Mouse (Mus musculus) heart, postnatal 25 days (tissue): ENCODE measurements around the gene Plekhf1. TPM values are rescaled to one million over a fixed set of nuclear protein-coding genes. Genes with fewer than 3 reads are reported as not detected.

Source experiments
- DNase-seq: peaks from one replicate; pipeline ENCODE4 v3.0.0; 2022; ENCODE audit warnings: low spot score
- intact Hi-C: fragments of 180-260 bp; cut with DNase I; formaldehyde crosslinking; loops from one replicate; pipeline ENCODE4 v1.15.1; 2025
- total RNA-seq, 2 experiments: library from RNA; stranded (reverse); gene quantifications; 2 replicates each; pipeline ENCODE4 v1.2.3; 2021

Gene Plekhf1
- total RNA-seq, 2 experiments from 2014 or later = 9.5 to 9.9 TPM

DNA sequence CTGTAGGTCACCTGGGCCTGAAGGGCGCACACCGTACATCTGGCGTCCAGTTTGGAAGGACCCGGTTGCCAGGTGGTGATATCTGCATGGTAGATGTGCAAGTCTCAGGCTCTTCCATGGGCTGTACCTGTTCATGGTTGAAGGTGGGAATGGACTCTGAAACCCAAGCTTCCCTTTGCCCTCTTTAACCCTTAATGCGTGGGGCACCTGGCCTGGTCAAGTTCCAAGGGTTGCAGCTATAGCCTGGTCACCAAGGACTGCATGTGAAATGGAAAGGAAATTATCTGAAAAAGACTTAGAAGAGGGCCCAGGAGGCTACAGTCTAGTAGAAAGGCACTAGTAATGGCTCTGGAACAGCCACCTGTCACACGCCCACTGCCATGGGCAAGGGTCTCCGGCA is 7.0 kb downstream of the Plekhf1 start:
- DNase-seq = no peak
- intact Hi-C loops = no loop called here

DNA sequence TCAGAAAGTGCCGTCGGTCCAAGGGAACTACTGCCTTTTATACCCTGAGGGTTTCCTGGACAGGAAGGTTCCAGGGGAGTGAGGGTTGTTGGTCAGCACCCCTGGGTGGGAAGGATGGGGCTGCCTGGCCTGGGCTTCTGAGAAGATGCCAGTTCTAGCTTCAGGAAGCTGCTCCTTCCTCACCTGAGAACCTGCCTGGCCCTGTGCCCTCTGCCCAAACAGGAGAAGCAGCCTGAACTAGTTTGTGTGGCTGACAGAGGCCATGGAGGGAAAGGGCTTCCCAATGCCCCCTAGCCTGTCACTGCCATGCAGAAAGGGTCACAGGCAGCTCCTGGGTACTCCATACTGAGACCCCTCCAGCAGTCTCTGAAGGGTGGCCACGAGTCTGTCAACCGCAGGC is 8.3 kb downstream of the Plekhf1 start:
- intact Hi-C loops = no loop called here
- DNase-seq = no peak

DNA sequence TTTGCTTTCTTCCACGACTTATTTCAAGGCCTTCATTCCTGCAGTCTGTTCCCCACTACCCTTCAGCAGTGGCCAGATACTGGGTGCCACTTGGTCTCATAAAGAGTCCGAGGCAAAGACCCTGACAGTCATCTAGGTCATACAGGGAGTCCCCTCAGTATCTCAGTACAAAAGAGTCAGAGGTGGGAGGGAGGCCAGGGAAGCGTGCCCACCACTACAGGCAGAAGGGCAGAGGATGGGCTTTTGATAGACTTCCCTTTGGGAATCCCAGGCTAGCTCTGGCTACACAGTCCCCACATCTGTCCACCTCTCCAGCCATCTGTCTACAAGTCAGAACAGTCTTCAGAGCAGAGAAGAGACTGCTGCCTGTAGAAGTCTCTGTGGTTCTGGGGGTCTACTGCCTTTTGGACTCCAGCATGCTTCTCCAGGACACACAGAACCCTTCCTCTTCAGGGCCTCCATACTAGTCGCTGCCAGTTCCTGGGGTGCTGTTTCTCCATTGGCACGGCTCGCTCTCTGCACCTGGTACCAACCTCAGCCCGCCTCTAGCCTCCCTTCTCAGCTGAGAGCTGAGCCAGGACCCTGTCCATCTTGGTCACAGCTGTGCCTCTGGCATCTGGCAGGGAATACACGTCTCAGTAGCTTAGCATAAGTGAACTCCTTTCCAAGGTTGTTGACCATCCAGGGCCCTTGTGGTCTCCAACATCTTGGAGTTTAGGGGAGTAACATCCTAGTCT is 9.0 kb downstream of the Plekhf1 start:
- intact Hi-C loops = no loop called here
- DNase-seq = no peak

DNA sequence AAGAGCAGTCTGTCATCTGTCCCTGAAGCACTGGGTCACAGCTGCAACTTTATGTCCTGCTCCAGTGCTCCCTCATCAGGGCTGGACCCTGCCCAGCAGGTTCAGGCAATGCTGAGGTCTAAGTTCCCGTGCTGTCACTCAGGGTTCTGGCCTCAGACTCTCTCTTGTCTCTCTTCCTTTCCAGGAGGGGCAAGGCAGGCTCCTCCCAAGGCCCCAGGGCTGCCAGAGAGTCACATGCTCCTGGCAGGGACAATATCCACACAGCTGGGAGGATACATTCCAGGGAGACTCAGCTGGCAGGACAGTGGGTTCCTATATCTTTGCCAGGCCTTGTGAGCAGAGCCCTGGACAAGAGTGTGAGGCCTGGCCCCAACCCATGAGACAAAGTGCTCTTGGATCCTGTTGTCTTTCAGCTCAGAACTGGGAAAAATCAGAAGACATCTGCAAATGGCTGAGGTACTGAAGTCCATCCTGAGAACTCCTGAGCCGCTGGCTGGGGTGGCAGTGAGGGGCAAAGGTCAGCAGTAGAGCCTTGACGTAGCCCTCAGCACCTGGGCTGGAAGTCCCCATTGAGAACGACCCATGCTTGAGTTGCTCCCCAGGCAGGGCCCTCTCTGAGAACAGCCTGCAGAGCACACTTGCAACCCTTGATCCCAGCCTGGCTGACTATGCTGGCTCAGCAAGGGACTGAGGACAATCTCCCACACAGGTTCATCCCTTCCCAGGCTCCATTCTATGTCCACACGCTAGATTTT is 10.2 kb downstream of the Plekhf1 start:
- peak; percentile 91 for DNase-seq
- intact Hi-C loops = no loop called here

DNA sequence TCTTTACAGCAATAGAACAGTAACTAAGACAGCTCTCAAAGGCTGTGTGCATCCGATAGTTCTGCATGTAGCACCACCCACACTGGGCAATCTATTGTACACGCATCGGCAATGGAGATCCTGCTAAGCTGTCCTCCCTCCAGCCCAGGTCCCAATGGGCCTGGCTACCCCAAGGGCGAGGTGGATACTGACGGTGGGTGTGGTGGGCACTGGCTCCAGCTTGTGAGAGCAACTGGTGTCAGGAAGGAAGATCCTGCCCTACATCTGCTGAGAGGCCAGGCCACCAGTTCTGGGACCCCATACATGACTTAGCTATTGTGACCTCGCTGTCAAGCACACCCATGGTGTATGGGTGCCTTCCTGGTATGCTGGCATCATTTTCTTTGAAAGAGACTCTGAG is 12.1 kb downstream of the Plekhf1 start:
- DNase-seq = no peak
- intact Hi-C loops = no loop called here

DNA sequence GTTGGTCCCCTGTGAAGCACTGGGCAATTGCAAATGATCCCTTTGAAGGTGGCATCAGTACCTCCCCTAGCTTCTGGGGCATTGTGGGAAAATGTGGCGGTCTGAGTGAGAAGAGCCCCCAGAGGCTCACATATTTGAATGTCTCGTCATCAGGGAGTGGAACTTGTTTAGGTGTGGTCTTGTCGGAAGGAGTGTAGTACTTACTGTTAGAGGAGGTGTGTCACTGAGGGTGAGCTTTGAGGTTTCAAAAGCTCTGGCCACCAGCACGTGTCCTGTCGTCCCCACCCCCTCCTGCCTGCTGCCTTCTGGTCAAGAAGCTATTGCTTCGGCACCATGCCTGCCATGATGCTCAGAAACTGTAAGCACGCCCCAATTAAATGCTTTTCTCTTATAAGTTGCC is 12.5 kb downstream of the Plekhf1 start:
- intact Hi-C loops = no loop called here
- no peak for DNase-seq

DNA sequence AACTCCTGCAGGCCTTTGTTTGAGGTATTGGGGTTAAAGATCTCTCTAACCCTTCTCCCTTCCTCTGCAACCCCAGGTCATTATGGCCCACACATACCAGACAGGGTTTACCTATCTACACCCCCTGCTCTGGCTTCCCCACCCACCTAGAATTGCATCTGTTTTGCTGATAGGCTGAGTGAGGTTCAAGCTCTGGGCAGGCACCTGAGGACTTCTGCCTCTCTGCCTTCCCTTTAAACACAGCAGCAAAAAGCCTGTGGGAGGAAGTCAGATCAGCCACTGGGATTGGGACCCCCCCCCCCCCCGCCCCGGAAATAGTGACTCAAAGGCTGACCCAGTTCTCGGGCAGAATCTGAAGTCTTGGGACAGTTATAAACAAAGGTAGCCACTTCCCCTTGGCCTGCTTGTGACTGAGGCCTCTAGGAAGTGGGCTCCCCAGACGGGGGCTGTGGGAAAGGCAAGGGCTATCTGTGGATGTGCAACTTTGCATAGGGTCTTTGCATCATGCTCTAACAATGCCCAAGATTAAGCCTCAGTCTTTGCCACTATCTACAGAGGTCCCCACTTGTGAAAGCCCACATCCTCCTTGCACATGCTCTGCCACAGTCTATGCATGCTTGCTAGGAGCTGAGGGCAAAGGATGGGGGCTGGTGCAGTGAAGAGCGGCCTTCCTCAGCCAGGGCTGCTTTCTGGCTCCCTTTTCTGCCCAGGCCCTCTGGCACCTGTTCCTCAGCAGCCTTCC is 13.2 kb downstream of the Plekhf1 start:
- intact Hi-C loops = loop anchor here (5.0 kb wide), 1 partner anchor 42 kb away; no protein-coding TSS in a partner anchor
- no peak for DNase-seq

DNA sequence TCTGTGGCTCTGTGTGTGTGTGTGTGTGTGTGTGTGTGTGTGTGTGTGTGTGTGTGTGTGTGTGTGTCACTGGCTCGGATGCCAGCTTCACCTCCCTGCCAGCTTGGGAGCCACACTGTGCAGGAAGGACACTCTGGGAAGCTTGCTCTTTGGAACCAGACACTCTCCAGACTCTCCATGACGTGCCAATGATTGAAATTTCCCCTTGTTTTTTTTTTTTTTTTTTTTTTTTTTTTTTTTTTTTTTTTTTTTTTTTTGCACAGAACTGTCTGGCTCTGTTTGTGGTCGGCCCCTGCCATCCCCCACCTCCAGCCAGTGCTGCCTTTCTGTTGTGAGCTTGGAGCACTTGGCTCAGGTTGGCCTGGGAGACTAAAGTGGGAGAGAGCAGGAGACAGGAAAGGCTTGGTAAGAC is 15.2 kb downstream of the Plekhf1 start:
- intact Hi-C loops = loop anchor here (5.0 kb wide), 1 partner anchor 40 kb away; no protein-coding TSS in a partner anchor
- no peak for DNase-seq

DNA sequence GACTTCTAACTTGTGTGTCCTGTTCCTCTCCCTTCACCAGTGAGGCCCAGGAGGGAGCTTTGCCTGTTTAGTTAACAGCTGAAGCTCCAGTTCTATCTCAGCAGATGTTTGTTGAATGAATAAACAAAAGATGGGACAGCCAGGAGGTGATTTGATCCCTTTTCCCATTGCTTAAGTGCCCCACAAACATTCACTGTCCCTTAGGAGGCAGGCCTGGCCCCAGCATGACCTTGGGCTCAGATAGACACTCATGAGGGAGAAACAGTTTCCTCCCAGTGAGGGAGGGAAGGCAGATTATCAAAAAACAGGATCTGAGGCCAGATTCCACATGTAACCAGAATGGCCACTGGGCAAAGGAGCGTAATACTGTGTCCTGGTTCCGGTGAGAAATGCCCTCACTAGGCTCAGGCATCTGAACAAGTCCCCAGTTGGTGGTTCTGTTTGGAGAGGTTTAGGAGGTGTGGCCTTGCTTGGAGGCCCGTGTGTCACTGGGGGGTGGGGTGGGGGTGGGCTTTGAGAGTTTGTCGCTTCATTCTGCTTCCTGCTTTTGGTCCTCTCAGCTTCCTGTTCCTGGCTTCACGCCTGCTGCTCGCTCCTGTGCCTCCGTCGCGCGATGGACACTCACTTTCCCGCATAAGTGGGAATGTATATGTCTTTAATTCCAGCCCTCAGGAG is 18.2 kb downstream of the Plekhf1 start:
- intact Hi-C loops = loop anchor here (5.0 kb wide), 1 partner anchor 37 kb away; no protein-coding TSS in a partner anchor

DNA sequence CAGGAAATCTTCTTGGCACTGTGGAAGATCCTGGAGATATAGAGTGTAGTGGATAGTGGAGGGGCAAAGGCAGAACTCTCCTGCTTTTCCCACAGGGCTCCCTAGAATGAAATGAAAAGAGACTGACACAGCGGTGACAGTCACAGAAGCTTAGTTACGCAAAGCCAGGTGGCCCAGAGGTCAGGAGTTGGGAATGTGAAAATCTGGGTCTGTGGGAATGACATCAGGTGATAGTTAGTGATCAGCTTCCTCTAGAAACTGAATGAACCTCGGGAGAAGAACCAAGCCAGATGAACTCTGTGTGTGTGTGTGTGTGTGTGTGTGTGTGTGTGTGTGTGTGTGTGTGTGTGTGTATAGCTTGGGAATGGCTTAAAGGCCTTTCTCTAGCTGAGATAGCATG is 18.8 kb downstream of the Plekhf1 start:
- intact Hi-C loops = no loop called here
- no peak for DNase-seq

More for the DNA sequence above, 18.2 kb downstream of the Plekhf1 start:
- no peak for DNase-seq

DNA sequence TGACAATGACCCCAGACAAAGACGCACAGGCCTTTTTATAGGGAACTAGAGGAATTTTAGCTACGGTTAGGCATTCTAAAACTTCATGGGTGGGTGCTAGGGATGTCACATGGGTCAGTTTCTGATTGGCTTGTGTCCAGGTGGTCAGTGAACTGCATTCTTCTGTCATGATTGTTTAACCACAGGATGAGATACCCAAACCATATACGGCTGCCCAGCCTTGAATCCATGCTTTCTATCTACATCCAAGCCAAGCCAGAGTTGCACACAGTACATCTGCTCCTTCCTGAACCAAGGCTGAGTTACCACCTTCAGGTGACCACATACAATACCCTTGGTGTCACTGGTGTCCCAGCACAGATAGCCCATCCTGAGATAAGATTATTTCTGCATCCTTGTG is 21.3 kb downstream of the Plekhf1 start:
- intact Hi-C loops = no loop called here

DNA sequence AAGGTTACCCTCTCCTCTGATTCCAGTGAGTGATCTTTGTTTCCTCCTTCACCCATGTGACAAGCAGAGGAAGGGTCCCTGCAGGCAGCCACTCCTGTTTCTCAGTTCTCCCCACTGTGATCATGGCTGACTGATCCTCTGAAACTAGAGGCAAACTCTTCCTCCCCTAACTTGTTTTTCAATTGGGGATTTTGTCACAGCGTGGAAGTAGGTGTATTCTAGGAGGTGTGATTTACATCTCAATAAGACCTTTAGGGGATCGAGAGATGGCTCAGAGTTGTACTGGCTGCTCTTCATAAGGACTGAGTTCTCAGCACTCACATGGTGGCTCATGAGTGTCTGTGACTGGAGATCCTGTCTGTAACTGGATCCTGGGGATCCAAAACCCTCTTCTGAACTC is 22.0 kb downstream of the Plekhf1 start:
- intact Hi-C loops = no loop called here
- DNase-seq = no peak

More for the DNA sequence above, 21.3 kb downstream of the Plekhf1 start:
- no peak for DNase-seq

DNA sequence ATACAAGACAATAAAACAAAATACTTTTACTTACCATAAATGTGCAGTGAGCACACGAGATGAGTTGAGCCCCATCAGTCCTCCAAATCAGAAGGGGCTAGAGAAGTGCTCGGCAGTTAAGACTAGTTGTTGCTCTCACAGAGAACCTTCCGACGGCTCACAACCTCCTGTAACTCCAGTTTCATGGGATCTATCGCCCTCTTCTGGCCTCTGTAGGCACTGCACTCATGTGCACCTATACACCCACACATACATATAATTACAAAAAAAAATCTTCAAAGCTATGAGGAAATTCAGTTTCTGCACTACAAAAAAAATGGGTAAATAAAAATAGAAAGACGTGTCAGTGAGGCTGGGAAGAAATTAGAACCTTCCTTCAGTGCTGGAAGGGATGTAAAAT is 23.5 kb downstream of the Plekhf1 start:
- intact Hi-C loops = loop anchor here (5.0 kb wide), 1 partner anchor 63 kb away; no protein-coding TSS in a partner anchor

DNA sequence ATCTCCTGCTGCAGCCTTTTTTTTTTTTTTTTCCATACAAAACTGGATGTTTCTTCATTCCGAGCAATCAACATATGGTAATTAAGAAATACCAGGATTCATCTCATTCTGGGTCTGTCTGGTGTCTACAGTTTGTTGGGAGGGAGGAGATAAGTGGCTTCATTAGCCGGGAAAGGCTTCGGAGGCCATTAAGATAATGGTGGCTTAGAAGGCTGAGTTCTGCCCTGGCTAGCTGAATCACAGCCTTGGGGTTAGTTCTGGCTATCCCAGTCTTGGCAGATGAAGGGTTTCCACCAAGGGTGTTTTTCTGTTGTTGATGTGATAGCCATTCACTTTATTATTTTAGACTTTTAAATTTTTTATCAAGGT is 26.5 kb downstream of the Plekhf1 start:
- no peak for DNase-seq
- intact Hi-C loops = loop anchor here (1.0 to 5.0 kb wide), 2 partner anchors 19 to 66 kb away; no protein-coding TSS in a partner anchor

More for the DNA sequence above, 23.5 kb downstream of the Plekhf1 start:
- no peak for DNase-seq

DNA sequence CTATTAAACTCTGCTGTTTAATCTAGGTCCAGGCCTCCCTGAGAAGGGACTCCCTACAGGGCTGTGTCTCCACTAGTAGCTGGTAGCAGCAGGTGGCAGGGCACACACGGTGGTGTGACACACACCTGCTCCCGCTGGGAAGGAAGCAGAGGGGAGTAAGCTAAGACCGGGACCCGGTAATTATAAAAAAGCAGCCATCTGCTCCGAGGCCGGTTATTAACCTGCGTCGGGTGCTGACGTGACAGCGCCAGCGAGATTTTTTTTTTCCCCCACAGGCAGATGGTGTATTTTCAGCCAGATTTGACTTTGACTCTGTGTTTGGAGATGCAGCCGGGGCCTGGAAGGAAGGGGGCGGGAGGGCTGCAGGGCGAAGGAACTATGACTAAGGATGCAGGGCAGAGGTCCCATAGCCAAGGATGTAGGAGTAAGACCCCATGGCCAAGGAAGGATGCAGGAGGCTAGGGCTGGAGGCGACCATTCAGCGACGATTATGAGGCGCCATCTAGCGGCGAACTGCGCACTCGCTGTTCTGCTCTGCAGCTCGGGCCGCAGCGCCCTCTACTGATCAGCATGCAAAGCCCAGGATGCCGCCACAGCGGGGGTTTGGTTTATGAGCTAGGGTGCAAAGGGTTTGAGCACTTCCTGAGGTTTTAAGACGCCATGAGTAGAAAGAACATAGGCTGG is 27.1 kb downstream of the Plekhf1 start:
- intact Hi-C loops = loop anchor here (1.0 to 5.0 kb wide), 2 partner anchors 18 to 67 kb away; no protein-coding TSS in a partner anchor
- peak; percentile 60 for DNase-seq

DNA sequence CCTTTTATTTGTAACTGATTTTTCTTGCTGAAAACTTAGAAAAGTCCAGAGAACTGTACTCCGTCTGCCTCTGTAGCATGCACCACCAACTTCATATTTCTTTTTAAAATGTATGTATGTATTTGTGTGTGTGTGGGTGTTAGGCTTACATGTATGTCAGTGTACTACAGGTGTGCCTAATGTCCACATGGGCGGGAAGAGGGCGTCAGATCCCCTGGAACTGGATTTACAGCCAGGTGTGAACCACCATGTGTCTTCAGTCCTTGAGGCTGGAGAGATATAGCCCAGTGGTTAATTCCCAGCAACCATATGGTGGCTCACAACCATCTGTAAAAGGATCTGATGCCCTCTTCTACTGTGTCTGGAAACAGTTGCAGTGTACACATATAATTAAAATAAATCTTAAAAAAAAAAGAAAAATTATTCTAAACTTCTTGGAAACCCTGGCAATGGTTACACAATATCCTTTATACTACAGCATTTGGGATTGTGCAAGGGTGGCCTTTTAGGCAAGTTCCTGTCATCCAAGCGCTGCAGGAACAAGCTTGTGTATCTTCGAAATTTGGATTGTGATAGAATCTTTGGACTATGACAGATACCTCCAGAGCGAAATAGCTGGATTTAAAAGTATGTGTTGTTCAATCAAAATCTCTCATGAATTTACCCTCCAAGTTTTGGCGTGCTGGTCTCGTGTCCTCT is 27.8 kb downstream of the Plekhf1 start:
- intact Hi-C loops = loop anchor here (5.0 kb wide), 1 partner anchor 67 kb away; no protein-coding TSS in a partner anchor

DNA sequence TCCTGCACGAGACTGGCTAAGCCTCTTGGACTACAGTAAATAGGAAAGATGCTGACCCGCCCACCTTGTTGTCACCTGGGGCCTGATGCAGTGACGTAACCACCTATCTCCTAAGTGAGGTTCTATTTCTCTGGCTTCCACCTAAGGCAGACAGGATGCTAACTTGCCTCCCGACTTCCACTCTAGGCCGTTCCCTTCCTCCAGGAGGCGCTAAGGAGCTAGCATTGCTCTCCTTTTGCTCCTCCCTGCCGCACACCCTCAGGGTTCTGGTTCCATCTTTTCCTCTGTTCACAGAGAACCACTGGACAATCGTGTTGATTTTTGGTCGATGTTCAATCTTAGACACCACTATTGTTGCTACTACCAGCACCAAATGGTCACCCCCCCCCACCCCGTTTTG is 36.2 kb downstream of the Plekhf1 start:
- intact Hi-C loops = no loop called here
- DNase-seq = no peak

More for the DNA sequence above, 27.8 kb downstream of the Plekhf1 start:
- no peak for DNase-seq

DNA sequence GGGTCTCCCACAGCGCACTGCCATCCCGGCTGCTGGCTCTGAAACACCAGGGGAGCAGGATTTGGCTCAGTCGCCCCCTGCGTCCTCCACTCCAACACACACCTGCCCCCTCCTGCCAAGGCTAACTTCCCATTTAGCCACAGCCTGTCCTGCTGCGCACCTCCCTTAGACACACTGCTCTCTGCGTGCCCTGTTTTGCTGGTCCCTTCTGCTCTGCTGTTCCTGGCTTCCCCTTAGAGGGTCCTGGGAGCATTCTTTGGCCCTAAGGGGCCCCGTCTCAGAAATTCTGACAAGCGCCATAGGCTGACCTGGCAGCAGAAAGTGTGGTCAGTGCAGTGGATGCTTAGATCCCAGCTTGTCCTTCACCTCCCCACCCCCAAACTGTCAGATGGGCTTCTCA is 36.7 kb downstream of the Plekhf1 start:
- DNase-seq = no peak
- intact Hi-C loops = no loop called here
